Mouse (Mus musculus) embryo, embryonic 11.5 days (tissue): Measurements from ENCODE around the gene Abhd8.

Experiments
- DNase-seq: peaks from one replicate; pipeline ENCODE4 v3.0.0-alpha.2; 2012; ENCODE audit warnings: low read depth, low spot score

Abhd8 gene

GRCm38 (mm10) chr8:71478943-71479342 is 15.5 kb upstream of the Abhd8 start:
- no peak for DNase-seq

- DNase-seq = no peak
Observed at GRCm38 (mm10) chr8:71477196-71477845, 13.9 kb upstream of the Abhd8 start.

- no peak for DNase-seq
Observed at GRCm38 (mm10) chr8:71476099-71476940, 12.9 kb upstream of the Abhd8 start.

- DNase-seq = no peak
Observed at GRCm38 (mm10) chr8:71475702-71476075, 12.2 kb upstream of the Abhd8 start.

GRCm38 (mm10) chr8:71474785-71475701 is 11.6 kb upstream of the Abhd8 start:
- DNase-seq = no peak

GRCm38 (mm10) chr8:71474344-71474743 is 10.9 kb upstream of the Abhd8 start:
- no peak for DNase-seq

- no peak for DNase-seq
Observed at GRCm38 (mm10) chr8:71472601-71473386, 9.3 kb upstream of the Abhd8 start.

GRCm38 (mm10) chr8:71471861-71472260 is 8.4 kb upstream of the Abhd8 start:
- DNase-seq = no peak

- no peak for DNase-seq
Observed at GRCm38 (mm10) chr8:71470913-71471255, 7.4 kb upstream of the Abhd8 start.

GRCm38 (mm10) chr8:71470146-71470912 is 6.9 kb upstream of the Abhd8 start:
- DNase-seq = no peak

- no peak for DNase-seq
Observed at GRCm38 (mm10) chr8:71469411-71469810, 6.0 kb upstream of the Abhd8 start.

GRCm38 (mm10) chr8:71468916-71469315 is 5.5 kb upstream of the Abhd8 start, which contains the start of gene Dda1:
Dda1 (plus strand) TSS chr8:71469199.
- DNase-seq = peak; percentile 99

GRCm38 (mm10) chr8:71468001-71468400 is 4.5 kb upstream of the Abhd8 start:
- no peak for DNase-seq

- no peak for DNase-seq
Observed at GRCm38 (mm10) chr8:71467201-71467600, 3.7 kb upstream of the Abhd8 start.

GRCm38 (mm10) chr8:71466198-71466597 is 2.7 kb upstream of the Abhd8 start:
- no peak for DNase-seq

- DNase-seq = no peak
Observed at GRCm38 (mm10) chr8:71465733-71466132, 2.3 kb upstream of the Abhd8 start.

GRCm38 (mm10) chr8:71464513-71465500 is 1.4 kb upstream of the Abhd8 start, which contains the start of gene Mrpl34:
Mrpl34 (plus strand) TSS chr8:71464959.
- DNase-seq = peak; percentile 99

GRCm38 (mm10) chr8:71462786-71463185 is 669 bp downstream of the Abhd8 start:
- no peak for DNase-seq

GRCm38 (mm10) chr8:71462191-71462590 is 1.3 kb downstream of the Abhd8 start:
- no peak for DNase-seq
